Mouse (Mus musculus) cerebral cortex, adult 2 months (tissue): ENCODE data around the gene Ntng1.

Experiments
- WGBS: fragments of 180-500 bp; shearing (Covaris S2); methylation state at CpG from one replicate; pipeline ENCODE4 v1.1.7; 2018; 5-methylcytosine and 5-hydroxymethylcytosine counted together

The Ntng1 gene

DNA sequence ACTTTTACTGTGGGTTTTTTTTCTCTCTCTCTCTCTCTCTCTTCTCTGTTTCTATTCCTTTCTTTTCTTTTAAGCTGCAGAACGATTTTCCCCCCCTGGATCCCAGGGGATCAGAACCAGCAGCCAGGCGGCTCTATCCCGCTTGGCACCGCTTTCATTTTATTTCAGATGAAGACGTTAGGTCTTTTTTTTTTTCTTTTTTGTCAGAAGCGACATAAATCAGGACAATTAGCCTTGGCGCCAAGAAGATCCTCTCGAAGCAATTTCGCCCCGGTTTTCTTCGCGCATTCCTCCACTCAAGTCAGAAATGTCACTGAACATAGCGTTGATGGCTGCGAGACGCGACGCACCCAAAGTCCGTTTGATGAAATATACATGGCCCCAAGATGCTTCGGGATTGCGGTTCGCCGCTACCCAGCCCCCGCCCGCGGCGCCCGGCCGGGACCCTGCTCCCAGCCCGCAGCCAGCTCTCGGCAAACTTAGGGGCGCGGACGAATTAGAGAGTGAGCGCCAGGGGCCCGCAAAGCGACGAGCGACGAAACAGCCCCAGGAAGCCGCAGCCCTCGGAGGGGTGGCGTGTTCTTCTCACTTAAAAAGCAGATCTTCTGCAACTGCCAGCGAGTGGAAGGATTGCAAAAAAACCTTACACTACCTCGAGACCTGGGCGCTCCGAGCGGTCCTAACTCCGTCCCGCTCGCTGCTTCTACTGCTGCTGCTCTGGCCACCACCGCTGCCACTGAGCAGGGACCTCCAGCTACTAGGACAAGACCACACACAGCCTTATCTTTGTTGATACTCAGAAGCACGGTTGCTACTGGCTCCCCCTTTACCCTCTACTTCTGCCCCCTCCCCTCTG is at the start of gene Ntng1:
TSS of gene Ntng1 (minus strand) at position 806 of the 856 bp plus-strand sequence.
- WGBS, result under 1% methylated on average over 52 of the region's 52 CpGs

DNA sequence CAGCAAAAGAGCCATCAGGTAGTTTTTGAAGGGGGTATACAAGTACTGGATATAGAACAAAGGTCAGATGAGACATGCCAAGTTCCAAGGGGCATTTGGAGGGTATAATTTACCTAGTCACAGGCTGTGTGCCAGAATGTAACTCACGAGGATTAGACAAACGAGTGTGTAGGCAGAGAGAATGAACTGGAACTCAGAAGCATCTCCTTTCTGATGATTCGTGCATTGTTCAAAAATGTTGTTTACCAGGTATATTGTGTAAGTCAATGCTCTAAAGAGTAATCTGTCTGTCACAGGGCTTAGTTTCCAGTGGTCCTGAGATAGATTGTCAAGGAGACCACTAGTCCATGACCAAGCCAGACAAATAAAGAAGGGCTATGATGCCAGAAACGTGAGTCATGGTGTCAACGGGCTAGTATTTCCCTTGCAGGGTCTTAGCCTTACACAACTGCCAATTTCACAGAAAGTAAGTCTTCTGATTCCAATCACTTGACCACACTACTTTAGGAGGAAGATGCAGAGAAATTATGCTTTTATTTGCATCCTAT is 43.7 kb upstream of the Ntng1 start:
- 77% methylated on average over 5 of the region's 5 CpGs for WGBS

DNA sequence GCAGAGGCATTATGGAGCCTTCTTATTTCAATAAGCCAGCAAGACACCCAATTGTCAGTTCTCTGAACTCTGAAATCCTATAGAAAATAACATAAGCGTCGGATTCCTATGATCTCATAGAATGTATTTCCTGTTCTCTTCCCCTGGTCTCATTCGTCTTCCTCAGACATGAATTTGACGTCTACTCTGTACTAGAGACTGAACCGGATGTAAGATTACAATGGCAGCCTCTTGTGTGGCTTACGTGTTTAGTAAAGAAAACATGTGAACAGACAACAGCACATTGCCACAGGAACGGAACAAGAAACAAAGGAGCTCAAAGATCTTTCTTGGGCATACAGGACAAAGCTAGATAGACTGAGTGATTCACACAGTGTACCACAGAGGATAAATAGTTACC is 5.3 kb upstream of the Ntng1 start:
- 62% methylated on average over 7 of the region's 7 CpGs for WGBS

DNA sequence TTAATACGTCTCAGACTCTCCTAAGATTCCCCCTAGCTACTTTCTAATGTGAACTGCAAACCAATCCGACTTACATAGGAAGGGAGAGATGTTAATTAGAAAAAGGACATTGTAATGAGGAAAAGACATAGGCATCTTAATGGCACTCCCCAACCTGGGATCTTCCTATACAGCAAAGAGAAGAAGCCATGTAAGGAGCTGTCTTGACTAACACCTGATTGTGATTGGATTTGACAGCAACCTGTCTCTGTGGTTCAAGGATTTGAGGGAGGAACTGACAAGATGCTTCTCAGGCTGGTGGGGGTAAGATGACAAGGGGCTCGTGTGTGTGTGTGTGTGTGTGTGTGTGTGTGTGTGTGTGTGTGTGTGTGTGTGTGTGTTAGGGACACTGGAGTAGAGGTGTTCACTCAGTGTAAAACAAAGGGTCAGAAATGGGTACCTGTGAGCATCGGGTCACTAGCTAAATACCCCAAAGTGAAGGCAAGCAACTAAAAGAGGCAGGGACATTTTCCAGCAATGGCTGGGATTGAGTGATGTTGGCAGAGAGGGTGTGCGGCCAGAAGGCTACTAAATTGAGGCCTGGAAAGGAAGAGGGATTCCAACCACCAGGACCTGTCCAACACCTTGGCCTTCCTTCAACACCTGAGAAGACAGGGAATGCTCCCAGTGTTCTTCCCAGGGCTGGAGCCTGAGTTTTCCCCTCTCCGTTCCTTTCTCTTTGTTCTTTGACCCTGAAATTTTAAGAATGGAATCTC is 667 bp upstream of the Ntng1 start:
- 60% methylated on average over 6 of the region's 6 CpGs for WGBS

DNA sequence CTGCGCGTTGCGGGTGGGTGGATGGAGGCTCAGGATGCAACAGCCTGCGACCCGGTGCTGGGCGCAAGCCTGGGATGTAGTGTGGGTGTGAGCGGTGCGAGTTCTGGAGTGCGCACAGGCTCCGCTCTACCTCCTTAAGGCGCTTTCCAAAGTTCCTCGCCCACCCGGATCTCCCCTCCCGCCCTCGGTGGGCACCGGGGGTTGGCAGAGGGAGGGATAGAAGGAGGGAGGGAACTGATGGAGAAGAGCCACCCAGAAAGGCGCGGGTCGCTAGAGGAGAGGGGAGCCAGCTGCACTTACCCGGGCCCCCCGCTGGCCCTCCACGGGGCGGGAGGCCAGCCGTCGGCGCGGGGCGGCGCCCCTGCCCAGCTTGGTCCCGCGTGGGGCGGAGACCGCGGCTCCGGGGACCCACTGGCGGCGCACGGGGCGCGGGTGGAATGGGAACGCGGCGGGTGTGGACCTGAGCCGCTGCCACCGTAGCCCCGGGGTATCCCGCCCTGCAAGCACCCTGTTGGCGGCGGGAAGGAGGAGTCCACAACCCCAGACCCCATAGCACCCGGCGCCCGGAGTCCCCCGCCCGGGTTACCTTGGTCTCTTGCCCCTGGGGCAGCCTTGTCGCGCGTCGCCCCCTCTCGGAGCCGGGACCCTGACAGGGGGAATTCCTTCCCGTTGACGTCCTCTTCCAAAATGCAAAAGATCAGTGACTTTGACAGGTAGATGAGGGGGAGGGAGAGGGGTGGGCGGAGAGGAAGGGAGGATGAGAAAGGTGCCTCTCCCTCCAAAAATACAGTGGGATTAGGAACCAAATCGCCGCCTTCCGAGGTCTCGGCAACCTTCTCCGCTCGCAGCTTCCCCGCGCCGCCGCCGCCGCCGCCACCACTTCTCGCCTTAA is 1.3 kb downstream of the Ntng1 start:
- WGBS, result under 1% methylated on average over 76 of the region's 77 CpGs

DNA sequence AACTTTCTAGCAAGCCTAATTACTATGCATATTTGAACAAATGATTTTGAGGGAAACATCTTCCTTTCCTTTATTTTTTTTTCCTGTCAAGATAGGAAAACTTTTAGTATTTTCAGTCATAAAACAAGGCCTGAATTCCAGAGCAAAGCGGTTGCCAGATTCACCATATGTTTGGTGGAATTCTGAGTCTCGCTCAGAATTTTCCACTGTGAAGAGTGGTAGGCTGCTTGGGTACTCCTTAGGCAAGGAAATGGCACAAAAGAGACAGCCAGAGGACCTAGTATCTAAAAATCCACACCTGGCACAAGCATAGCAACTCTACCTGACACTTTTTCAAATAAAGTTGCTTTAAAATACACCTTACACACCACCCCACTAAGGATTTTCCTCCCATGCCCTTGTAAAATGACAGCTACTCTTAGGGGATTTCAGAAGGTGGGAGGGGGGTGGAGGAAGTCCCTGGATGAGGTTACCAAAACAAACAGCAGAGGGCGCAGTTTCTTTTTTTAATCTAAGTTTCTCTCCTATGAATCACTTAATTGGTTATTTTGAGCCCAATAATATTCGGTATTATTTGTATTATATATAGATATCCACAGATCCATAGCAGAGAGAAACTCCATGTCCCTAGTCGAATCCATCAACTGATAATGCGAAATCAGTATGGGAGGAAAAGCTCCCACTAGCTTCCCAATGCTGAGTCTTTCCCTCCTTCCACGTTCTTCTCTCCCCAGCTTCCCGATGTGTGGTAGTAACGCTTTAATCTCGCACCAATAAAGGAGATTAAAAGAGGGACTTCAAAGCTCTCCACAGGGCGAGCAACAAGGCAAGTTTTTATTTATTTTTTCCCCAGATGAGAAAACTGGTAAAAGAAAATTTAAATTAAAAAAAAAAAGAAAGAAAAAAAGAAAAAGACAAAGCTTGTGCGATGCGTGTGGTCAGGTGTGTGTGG is 2.2 kb downstream of the Ntng1 start:
- WGBS, result 2% methylated on average over 13 of the region's 13 CpGs

DNA sequence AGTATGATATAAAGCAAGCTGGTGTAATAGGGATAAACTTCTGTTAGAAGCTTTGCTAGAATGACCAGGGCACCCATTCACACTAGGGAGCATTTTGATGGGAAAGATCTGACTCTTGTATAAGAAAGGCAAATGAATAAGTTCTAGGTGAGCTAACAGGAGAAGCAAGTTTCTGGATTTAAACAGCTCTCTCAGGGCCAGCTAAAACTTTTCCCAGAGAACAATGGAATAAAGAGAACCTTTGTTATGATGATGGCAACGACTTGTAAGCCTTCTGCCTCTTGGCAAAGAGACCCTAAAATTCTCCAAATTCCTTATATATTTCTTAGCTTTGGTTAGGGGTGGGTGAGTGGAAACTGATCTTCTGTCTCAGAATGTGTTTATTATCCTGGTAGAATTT is 7.7 kb downstream of the Ntng1 start:
- 63% methylated on average over 1 of the region's 1 CpGs for WGBS

DNA sequence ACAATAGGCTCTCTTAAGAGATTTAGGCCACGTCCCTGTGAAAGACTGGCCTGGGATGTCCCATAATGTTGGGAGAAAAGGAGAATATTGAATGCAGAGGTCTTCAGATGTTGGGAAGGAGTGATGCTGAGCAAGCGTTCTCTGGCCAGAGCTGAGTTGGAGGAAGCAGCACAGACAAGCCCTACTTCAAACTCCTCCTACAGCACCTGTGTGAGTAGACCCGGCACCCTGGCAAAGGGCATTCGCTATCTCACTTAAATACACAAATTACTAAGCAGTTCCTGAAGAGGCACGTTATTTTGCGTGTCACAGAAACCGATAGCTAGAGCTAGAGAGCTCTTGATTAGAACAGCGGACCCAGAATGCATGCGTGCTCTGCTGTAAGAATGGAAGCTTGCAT is 10.7 kb downstream of the Ntng1 start:
- 95% methylated on average over 9 of the region's 9 CpGs for WGBS

DNA sequence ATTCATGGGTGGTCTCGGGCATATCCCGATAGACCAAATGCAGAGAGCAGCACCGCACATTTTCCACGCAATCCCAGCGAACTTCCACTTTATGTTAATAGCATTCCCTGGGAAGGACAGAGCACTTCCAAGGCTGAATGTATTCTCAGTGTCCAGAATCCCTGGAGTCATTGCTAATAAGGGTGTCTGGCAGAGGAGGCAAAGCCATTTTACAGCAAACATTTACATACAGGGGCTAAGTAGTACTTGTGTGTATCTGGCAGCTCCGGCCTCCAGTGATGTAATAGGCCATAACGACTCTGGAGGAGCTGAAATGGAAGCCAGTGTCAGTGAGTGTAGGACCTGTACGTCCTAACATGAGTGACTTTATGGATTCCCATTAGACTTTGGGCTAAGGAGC is 11.5 kb downstream of the Ntng1 start:
- WGBS, result 91% methylated on average over 8 of the region's 8 CpGs

DNA sequence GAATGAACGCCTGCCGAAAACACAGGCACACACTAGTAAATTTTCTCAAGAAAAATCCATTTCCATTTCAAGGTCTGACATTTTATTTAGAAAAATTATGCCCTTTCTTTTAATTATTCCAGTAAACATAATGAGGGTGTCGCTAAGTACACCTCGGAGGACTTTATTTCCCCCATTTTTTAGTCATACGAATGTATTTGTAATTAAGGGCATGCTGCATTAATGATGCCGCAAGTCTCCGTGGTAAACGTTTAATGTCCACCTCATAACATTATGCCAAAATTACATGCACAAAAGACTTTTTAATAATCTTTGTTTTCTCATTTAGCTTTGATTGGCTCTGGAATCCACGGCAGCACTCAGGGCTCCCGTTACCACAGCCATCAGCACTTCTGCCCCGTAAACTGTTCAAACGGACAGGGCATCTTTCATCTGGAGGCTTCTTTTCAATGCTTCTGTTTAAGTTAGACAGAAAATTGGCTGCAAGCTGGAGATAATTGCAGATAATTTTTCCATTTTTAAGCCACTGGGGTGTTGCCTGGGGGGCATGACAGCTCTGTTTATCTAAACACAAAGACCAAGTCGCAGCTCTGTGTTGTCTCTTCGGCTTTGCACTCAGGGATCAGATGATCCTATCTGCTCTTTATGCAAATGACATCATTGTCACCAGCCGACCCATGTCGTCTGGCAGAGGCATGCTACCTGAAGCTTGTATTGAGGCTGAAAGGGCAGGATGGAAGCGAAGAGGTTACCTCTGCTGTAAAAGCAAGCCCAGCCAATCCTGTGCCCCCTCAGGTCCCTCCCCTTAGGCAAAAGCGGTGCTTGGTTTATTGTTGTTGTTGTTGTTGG is 12.5 kb downstream of the Ntng1 start:
- WGBS, result 62% methylated on average over 18 of the region's 18 CpGs

DNA sequence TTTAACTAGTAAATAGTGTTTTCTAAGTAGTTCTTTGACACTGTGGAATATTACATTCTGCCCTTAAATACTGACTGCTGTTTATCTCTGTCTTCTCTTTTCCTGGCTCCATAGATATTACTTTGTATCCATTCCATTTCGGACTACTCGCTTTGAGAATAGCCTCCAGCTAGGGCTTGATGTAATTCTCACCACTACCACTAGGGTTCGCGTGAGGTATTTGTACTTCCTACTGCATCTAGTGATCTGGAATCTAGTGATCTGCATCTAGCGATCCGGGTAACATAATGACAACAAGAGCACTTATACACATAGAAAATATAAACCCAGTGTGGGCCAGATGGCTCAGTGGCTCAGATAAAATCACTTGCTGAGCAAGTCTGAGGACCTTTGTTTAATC is 14.2 kb downstream of the Ntng1 start:
- 72% methylated on average over 6 of the region's 6 CpGs for WGBS

DNA sequence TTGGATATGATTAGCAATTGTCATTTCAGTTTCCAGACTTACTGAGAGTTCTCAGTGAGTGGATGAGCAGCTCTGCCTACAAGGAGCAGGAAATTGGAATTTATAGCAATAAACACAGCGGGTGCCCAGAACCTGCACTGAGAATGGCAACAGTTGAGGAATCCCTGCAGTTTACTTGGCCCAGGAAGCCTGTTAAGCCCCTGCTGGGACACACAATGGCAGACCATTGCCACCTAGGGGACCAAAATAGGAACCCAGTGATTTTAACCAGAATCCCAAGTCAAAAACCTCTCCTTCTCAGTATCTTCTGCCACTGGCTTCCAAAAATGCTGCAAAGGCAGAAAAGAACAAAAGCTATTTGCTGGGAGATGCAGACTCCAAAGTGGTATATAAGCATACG is 37.8 kb downstream of the Ntng1 start:
- 54% methylated on average over 2 of the region's 2 CpGs for WGBS

DNA sequence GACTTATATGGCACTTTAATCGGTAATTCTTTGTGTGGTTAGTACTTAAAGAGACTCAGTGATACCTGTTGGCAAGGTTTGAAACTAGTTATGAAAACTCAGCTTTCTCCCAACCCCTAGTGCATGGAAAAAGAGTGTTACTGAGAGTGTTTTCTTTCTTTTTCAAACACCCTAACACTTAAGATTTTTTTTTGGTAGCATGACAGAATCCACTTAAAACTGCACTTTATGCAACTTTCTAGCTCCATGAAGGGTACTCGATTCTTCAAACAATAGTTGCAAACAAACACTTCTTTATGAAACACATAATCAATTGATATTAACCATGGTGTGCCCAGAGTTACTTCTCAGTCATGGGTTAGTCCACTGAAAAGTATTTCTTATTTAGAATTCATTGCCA is 49.4 kb downstream of the Ntng1 start:
- 32% methylated on average over 2 of the region's 2 CpGs for WGBS

DNA sequence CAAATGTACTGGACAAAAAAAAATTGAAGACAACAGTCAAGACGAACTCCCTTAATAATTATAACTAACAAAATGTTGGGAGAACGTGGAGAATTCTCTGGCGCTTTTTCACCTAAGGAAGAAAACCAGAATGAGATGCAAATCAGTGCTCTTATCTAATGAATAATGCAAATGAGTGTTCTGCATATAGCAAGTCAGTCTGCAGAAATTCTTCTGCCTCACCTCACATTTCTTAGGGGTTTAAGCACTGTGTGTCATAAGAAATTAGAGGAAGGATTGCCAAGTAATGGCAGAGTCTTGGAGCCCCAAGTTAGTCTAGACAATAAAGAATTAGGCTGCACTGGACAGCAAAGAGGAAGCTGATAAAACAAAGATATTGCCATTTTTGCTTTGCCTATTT is 49.8 kb downstream of the Ntng1 start:
- 42% methylated on average over 3 of the region's 3 CpGs for WGBS

DNA sequence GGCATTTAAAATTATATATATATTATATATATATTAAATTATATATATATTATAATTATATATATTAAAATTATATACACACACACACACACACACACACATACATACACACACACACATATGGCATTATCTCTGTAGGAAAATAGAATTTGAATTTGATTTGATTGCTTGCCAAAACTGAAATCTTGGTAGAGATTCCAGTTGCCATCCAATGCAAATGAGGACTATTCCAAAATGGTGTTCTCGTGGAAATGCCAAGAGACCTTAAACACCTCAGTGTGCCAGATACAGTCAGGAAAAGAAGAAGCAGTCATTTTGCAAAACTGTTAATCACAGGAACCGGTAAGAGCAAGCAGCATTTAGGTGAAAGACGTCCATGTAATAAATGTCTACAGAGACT is 51.3 kb downstream of the Ntng1 start:
- WGBS, result 64% methylated on average over 3 of the region's 3 CpGs

DNA sequence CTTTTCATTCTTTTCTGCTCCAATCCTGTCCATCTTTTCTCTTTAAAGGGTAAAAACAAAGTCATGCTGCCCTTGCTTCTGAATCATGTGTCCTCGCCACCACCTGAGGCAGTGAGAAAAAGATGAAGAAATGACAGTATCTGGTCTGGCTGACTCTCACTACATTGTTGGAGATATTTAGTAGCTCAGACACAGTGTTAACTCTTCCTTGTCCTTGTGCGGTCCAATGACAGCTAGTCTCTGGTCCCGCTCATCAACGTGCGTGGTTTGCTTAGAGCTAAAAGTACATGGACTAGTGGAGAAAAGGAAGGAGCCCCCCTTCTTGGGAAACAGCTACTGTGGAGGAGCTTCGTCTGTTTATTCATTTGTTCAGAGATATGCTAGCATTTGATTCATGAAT is 56.6 kb downstream of the Ntng1 start:
- 90% methylated on average over 6 of the region's 6 CpGs for WGBS

DNA sequence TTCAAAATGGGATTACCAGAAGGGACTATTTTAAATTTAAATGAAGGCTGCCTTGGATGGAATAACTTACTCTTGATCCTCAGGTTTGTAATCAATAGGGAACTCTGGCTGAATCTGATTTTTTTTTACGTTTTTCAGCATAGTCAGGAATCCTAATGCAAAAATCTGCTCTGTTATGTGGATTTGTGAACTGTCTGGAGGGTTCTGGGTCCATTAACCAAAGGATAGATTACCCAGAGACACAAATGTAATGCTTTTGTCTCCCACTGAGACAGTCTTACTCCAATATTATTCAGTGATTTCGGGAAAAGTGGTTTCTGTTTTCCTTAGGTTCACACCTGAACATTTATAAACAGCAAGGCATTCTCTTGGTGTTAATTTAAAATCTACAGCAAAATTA is 58.5 kb downstream of the Ntng1 start:
- WGBS, result 63% methylated on average over 2 of the region's 2 CpGs

DNA sequence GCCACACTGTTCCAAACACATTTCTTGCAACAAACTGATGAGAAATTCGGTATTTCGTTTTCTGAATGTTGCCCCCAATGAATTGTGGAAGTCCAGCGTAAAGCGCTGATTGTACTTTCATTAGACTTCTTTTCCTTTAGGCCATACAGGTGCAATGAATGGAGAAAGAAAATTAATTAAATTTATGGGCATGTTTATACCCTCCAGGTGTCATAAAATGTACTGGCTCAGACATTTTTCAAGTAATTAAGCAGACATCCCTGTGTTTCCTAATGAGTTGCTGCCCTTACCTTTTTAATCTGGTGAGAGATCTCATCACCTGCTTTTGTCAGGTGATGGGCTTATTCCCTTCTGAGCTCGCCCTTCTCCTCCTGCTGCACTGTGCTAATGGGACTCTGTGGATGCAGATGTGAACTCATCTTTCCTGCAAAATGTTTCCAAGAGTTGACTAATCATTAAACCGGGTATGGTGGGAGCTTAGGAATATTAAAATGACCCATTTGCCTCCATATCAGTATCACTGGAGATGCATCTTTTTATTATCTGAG is 79.0 kb downstream of the Ntng1 start:
- WGBS, result 89% methylated on average over 6 of the region's 6 CpGs

DNA sequence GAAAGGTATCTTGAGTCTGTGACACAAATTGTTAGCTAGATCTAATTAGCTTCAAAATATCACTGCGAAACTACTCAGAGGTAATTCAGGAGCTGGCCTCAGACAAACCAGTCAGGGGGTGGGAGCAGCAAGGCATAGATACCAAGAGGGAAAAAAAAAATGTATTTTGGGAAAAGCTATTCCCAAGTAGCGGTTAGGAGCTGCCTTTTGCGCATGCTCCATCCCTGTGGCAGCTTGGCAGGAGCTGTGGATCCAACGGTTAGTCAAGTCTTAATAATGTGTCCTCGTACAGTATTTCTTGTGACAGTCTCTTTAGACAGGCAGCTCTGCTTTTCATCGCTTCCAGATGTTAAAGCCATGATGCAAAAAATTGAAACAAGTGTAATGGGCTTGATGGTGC is 87.9 kb downstream of the Ntng1 start:
- 56% methylated on average over 6 of the region's 6 CpGs for WGBS
